Mouse (Mus musculus): ENCODE measurements around the gene Vps9d1. TPM values are rescaled to one million over a fixed set of nuclear protein-coding genes. Genes with fewer than 3 reads are reported as not detected.
"Not testable (repeated sequence)": the region's sequence is repeated elsewhere in the genome, so short reads cannot be mapped to it uniquely, and the experiment has no call there.

The Vps9d1 gene
- polyA plus RNA-seq, 3 experiments from 2014 or later = 7.3 to 12.9 (median 7.4) TPM

DNA sequence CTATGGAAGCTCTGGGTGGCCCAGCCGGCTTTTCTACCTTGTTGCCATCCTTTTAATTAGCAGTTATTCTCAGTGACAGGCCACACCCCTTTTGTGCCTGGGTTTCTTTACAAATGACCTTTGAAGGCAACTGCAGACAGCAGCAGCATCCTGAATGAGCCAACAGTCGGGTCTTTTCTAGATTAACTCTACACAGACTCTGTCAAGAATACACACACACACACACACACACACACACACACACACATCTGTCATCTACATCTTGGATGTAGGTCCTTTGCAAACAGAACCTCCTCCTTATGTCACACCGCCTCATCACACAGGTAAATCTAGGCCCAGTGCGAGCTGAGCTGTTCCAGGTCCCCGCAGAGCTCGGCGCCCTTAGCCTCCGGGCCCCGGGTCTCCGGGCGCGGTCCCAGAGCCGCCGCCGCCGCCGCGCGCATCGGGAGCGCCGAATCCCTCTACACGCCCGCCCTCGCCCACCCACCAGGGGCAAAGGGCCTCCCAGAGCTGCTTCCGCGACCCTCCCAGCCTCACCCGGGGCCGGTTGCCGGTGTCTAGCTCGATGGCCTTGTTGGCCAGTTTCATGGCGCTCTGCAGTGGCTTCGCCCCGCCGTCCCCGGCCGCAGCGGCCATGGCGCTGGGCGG lies 573 bp downstream of the Vps9d1 start:
- ATAC-seq = peak; percentile 27

DNA sequence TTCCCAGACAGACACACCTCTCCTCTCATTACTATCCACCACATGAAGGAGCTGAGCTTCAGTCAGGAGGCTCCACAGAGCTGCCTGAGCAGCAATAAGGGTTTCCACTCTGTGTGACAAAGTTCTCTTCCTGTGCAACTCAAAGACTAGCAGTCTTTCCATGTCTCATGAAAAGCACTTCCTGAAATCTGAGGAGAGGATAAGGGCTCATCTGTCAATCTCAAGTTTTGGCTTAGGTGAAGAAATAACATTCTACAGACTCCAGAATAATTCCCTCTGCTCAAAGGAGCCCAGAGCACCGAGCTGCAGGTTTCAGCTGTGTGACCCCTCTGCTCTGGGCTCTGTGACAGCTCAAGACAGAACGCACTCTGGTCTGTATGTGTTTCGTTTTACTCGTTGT lies 1.2 kb downstream of the Vps9d1 start:
- ATAC-seq = no peak

DNA sequence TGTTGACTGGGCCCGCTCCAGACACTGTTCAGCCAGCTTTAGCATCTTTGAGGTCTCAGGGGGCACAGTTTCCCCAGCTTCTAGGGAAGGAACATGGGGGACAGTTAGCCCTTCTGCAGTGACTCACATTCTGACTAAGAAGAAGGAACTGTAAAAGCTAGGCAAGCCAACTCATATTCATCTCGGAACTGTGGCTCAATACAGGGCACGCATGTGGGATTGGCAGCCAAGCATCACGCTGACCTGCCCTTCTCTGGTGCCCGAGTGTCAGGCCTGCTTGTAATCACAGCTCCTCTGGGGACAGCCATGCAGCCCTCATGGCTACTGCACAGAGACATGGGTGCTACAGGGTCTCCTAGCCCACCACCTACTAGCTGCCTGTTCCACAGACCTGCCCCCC lies 3.2 kb downstream of the Vps9d1 start:
- ATAC-seq = no peak

DNA sequence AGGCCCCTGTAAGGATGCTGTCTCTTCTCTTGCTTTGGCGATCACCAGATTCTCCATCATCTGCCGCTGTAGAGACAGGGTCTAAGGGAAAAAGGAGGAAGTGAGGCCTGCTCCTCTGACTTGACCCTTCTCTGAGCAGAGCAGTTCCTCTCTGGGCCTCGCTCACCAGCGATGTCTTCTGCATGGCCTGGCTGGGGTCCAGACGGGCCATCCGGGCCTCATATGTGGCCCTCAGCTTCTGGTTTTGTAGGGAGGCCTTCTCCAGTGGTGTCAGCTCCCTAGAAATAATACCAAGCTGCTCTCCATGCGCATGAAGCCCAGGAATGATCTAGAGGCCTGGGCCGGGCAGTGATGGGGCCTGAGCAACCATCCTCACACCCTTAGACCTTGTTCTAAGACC lies 5.6 kb downstream of the Vps9d1 start:
- ATAC-seq = no peak

DNA sequence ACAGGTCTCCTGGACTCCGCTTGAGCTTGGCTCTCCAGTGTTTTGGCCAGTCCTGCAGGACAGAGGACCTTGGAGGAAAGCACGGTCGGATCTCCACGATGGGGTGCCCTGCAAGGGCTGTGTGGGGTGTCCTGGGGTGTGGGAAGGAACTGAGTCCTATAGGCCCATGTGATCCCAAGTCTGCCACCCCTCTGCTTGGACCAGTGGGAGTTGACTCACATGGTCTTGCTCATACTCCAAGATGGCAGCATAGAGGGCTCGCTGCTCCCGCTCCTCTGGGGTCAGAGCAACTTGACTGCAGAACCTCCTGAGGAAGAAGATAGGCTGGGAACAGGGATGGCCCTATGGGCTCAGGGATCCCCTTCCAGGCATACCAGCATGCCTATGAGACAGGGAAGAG lies 6.4 kb downstream of the Vps9d1 start:
- no peak for ATAC-seq

DNA sequence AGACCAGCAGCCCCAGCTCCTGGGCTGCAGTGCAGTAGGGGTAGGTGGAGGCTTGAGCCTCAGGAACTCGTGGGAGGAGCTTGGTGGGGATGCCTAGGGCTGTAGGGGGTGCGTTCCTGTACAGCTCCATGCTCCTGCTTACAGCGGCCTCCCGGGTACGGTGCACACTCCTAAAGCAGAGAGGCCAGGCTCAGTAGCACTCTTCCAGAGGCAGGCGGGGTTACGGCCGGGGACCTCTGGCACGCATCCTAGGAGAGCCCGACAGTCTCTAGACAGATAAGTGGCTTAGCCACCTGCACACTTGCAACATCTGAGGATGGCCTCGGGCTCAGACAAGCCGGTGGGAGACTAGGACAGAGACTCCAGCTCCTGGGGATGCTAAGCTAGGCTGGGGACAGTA lies 8.6 kb downstream of the Vps9d1 start:
- ATAC-seq = no peak

DNA sequence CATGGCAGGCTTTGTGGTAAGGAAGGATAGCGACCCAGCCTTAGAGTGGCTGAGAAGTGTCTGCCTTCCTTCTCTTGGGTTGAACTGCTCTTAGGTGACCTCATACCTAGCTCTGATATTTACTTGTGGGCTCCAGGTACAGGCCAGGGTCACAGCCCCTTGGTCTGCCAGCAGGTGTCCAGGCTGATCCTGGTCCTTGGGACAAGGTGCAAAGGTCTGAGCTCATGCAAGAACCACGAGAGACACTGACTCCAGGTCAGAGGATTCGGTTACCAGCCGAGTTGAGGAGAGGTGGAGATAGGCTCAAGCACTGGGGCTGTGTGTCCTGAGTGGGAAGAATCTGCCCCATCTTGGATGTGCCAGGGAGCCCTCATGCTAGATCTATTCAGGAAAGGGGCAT lies 9.8 kb downstream of the Vps9d1 start:
- no peak for ATAC-seq

DNA sequence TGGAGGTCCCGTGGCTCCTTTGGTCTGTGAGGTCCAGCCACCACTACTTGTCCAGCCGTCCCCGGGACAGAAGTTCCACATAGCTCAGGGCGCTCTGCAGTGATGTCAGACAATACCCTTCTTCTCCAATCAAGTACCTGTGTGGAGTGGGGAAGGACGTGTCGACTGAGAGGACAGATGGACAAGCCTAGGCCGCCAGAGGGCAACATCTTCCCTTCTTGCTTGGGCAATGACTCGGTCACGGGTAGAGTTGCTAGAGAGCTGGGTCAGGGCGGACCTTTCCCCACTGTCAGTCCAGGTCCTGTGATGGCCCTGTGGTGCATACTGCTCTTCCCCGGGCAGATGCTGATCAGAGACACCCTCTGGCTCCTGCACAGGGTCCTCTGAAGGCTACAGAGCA lies 11.1 kb downstream of the Vps9d1 start:
- no peak for ATAC-seq

DNA sequence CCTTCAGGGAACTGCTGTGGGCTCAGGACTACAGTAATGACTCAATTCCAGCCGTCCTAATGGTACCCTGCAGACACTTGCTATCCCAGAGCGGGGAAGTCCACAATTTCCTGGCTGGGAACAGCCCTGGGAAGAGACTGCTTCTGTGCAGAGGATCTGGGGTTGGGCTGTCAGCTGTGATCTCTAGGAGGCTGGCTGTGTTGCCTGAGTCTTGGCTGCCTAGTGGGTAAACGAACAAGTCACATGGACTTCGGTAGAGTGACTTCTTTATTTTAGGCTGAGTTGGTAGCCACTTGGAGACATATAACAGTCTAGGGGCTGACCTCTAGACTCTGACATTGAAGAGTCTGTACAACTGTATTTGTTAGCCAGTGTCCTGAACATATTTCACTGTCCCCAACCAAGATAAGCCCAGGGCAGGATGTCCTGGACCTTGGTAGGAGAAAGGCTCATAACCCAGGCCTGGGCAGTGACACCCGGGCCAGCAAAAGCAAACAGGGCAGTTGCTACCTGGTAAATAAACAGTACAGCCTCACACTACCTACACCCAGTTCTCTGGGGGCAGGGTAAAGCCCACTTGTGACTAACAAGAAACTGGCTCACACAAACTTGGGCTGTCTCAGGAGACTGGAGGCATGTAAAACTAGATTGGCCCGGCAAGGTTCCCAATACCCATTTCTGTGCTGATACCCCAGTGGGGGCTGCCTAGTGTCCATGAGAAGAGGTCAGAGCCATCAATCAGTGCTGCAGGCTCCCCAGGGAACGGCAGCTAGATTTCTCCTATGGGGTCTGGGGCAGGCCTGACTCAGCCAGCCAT lies 11.8 kb downstream of the Vps9d1 start:
- ATAC-seq = no peak

DNA sequence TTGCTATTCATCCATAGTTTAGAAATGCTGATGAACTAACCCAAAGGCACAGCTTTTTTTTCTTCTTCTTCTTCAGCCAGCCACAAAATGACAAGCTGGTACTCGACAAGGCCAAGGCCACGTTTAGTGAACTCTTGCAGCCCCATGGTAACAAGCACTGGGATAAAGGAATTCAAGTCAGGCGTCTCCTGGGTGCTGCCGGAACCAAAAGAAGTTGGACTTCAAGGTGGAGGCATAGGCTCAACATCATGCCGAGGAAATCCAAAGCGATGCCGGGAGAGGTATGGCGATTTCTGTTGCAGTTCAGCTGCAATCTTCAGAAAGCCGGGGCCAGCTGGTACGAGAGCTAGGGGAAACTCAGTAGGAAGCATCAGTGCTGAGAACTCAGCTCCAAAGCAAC lies 14.8 kb downstream of the Vps9d1 start:
- ATAC-seq = no peak

DNA sequence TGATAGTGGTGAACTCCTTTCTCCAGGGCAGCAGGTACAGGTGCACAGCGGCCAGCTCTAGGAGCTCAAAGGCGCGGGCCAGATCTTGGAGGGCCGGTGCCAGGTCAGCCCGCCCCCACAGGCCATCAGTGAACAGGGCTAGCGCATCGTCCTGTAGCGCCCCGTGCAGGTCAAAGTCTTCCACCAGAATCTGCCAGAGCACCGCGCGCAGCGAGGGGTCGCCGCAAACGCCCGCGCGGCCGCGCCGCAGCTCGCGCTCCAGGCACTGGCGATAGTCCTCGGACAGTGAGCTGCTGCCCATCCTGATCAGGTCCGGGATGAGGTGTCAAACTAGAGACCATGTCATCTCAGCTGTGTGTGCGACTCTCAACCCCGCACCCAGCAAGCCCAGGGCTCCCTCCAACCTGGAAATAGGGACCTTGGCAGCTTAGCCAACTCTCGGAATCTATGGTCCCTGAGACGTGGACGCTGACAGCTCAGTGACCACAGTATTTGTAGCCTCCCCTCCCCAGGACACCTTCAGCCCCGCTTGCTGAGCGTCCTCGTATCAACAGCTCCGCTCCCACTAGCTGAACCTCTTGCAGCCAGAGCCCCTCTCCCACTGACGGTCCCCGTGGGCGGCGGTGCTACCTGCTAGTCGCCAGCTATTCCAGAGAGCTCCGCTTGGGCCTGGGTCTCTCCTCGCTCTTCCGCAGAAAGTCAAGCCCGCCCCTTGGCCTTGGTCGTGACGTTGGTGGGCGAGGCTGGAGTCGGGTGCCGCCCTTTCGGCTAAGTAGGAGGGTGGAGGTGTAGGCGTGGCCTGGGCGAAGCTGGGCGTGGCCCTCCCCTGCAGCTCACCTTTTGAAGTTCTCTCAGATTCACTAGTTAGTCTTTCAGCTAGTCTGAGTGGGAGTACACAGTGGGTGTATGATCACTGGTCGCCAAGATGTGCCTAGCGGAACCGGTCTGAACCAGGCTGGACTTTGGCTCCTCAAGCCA lies 18.3 kb downstream of the Vps9d1 start, which contains the start of gene Spata2l:
TSS of gene Spata2l (minus strand) at position 714 of the 978 bp plus-strand sequence.
- peak; percentile 99 for ATAC-seq

DNA sequence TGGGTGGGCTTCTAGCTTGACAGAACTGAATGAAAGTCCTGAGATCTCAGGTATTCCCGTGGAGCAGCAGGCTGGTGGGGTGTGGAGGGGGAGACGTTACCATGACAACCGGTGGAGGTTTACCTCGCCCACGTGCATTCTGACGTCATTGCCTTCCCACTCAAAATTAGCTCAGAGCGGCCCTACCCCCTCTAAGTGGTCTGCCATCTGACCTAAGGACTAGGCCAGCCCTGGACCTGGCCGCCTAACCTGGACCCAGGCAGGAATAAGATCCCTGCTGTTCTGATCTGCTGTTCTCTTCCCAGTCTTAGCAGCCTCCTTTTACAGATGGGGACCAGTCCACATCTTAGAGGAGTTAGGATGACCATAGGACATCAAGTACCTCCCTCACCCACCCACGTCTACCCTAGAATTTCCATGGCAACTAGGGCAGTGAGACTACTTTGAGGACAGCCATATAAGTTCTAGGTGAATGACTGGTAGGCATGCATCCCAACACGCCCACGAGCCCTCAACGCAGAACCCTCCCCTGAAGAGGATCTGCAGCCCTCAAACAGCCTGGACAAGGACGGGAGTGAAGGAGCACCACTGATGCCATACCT lies 19.1 kb downstream of the Vps9d1 start:
- ATAC-seq = no peak

DNA sequence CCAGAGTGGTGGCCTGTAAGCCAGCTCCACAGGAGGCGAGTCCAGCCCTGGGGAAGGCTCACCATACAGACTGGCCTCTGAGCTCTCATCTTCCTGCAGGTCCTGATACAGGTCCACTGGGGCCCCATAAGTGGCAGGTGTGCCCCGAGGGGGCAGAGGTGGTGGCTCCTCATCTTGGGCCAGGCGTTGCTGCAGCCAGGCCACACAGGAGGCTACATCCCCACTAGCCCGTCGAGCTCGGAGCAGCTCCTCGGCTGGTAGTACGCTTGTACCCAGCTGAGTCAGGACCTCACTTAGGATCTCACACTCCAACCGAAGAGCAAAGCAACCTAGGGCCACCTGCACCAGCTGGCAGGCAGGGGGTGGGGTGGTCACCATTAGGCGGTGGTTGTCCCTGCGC lies 20.4 kb downstream of the Vps9d1 start:
- no peak for ATAC-seq

DNA sequence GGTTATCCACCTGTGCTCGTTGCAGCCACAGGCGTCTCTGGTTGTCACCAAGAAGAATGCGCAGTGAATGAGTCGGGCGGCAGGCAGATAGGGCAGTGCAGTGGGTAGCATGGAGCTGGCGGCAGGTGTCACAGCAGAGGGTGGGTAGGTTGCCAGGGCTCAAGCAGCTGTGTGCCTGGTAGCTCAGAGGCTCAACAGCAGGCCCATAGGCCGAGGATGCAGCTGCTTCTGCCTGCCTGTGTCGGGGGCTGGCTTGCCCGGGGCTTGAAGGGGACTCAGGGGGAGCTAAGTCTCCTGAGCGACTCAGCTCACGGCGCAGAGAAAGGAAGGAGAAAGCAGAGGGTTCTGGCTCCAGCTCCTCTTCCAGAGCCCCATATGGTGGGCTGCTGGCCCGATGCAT lies 20.8 kb downstream of the Vps9d1 start:
- no peak for ATAC-seq

DNA sequence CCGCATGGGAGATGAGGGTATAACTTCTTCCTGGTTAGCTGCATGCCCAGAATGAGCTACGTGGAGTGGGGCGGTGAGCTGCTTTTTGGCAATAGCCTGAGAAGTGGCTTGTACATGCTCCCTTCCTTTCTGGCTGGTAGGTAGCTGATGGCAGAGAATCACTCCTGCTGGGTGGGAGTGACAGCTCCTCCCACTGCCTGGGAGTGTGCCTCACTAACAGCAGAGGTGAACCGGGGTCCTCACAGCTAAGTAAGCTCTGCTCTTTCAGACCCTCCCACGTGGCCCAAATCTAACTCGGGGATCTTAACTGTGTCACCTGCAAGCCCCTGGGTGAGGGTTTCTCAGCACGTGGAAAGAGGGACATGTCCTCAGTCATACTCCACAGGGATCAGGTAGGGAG lies 21.6 kb downstream of the Vps9d1 start:
- no peak for ATAC-seq

DNA sequence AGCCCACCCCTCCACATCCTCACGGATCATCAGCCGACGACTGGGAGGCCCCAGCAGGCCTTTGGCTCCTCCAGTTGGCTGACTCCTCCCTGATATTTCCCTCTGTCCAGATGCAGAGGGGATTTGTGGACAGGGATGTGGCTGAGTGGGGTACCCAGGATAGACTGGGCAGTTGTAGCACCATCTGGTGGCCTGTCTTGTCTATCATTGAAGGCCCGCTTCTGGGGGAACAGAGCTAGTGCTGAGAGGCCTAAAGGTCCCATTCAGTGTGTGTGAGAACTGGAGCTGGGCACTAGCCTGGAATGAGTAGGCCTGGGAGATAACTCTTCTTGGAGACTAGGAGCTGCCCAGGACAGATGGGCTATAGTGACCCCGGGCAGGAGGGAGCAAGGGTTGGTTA lies 22.4 kb downstream of the Vps9d1 start:
- no peak for ATAC-seq

DNA sequence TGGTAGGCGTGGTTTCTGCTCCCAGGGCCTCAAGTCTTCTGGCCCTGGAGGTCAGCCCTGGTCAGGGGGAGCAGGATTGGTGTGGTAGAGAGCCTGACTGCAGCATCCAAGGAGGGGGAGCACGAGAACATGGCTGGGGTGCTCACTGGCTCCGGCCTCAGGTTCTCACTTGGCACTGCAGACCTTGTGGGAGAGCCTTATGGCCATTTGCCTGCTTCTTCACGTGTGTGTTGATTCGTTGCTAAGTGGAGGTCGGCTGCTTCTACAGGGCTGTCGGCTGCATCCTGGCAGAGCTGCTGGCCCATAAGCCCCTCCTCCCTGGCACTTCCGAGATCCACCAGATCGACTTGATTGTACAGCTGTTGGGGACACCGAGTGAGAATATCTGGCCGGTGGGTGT lies 23.8 kb downstream of the Vps9d1 start:
- not testable (repeated sequence) for ATAC-seq

DNA sequence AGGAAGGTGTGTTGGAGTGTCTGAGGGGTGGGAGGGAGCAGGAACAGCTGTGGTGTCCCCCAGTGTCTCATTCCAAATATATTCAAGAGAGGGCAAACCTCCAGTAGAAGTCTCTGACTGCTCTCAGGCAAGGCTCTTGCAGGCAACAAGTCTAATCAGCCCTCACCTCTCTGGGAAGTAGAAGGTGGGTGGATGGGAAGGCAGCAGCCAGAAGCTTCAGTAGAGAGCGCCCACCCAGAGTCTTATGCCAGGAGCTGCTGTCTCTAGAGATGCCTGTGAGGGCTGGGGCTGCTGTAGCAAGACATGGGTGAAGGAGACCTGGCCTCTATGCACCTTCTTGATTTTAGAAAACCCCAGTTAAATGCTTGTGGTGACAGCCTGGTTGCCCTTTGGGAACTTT lies 25.7 kb downstream of the Vps9d1 start:
- ATAC-seq = no peak

DNA sequence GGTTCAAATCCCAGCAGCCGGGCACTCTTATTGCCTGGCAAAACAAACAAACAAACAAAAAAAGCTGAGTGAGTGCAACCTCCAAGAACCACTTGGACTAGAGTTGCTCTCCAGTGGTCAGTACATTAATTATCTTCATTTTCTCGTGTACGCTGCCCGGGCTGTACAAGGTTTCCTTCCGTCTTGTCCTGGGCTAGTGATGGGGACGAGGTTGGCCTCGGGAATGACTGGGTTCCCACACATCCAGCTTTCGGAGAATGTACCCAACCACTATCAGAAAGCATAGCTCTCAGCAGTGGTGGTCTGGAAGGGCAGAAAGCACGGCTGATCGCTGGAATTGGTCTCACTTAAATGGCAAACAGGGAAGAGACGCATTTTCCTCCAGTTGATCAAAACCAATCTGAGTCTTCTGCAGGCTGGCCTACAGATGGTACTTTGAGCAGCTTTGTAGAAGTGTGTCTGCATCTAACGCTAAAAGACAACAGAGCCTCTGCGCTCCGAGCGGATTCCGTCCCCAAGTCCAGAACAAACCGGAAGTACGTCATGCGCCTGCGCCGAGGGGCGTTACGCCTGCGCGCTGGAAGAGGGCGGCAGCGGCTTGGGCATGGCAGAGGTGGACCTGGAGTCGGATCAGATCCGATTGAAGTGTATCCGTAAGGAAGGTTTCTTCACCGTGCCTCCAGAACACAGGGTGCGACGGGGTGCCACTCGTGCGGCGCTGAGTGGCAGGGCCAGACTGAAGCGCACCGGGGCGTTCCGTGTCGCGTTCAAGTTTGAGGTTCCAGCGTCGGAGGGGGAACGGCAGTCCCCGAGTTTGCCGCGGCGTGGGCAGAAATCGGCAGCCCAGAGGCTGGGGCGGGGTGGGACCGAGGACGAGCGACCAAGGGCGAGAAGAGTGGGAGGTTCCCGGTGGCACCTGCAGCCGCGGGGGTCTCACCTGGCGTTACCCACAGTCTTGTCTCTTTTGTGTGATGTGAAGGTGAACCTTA lies 29.6 kb downstream of the Vps9d1 start, which contains the start of gene Cdk10:
TSS of gene Cdk10 (plus strand) at position 565 of the 989 bp plus-strand sequence.
- ATAC-seq = peak; percentile 91

DNA sequence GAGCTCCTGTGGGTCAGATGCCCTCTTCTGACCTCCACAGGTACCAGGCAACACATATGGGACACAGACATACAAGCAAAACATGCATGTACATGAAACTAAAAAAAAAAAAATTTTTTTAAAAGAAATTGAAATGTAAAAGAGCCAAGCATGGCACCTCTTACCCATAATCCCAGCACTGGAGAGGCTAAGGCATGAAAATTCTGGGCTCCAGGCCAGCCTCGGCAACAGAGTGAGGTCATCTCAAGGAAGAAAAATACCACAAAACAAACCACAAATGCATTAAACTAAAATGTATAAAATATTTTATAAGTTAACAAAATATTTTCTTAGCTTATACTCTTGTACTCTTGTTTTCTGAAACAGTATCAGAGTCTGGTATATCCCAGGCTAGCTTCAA lies 33.2 kb downstream of the Vps9d1 start:
- no peak for ATAC-seq

DNA sequence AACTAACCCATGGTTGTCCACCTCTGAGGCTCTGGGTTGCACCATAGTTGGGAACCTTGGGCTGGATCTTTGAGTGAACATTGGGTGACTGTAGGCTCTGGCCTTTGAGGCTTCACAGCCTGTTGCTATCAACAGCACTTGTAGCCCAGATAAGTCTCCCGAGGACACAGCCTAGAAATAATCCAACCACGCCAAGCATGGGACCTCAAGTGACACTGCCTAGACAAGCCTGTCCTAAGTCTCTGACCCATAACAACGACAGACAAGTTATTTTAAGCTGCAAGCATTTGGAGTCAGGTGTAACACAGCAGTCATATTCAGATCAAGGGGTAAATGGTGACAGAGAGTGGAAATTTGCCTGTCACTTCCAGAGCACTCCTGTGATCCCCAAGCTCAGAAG lies 38.7 kb downstream of the Vps9d1 start:
- ATAC-seq = no peak
